ENCODE assay signal across 8 mouse cellular contexts in the genomic region with DNA sequence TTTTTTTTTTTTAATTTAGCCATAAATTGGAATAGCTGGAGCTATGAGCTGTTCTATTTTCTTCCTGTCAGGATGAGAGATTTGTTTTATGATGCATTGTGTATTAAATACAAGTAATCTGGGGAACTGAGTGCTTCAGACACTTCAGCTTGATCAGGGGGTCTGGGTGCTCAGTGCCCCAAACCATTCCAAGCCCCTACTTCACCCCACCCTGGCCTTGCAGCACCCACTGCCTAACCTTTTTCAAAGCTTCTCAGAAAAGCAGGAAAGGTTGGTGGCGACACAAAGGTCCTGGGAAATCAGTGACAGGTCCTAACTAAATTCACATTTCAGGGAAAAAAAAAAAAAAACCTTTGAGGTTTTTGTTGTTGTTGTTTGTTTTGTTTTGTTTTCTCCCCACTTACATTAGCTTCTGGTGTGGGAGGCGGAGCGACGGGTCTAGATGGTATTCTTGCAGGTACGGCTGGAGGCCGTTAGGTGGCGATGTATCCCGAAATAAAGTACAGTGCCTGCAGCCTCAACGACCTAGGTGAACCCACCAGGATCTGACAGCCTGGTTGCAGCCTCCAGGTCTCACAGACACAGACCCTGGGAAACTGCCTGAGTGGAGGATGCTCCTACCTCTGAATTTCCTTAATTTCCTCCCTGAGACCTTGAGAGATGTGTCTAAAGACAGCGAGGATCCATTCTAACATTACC.
DNase-seq lines count a peak whose midpoint lies in the region; ATAC-seq lines count a peak whose summit lies in the region.

No protein-coding gene starts in this region.

- peak; percentile 57 for DNase-seq in ovary, postnatal 36 days (ENCODE audit: low spot score)
- DNase-seq in ovary, postnatal 10 days (ENCODE audit: low spot score), result no peak
- DNase-seq in embryonic facial prominence, embryonic 10.5 days (ENCODE audit: low spot score), result peak; percentile 80
- peak; percentile 81 for DNase-seq in heart, embryonic 10.5 days (ENCODE audit: low spot score)
- DNase-seq in neural tube, embryonic 11.5 days (ENCODE audit: low spot score), result peak; percentile 78
- DNase-seq in urinary bladder, postnatal 14 days (ENCODE audit: low spot score), result peak; percentile 75

- H3K4me2 ChIP-seq in kidney, embryonic 14.5 days (replicated peaks; ENCODE audit: low read depth, low read length), result no peak overlapping the region
- 0 out of 2 replicates have a peak overlapping the region, but pooled peaks have one; percentile 5 for H3K4me2 ChIP-seq in limb, embryonic 15.5 days
- no peak overlapping the region for H3K4me2 ChIP-seq in neural tube, embryonic 11.5 days (ENCODE audit: low read depth)

- H3K4me1 ChIP-seq in embryonic facial prominence, embryonic 10.5 days, result peaks cover 84% of the 10 kb centered on the region
- H3K4me1 ChIP-seq in heart, embryonic 10.5 days, result peaks cover 15% of the 10 kb centered on the region
- peaks cover 22% of the 10 kb centered on the region for H3K4me1 ChIP-seq in kidney, embryonic 14.5 days (ENCODE audit: control insufficient read depth, insufficient read depth, low read length)
- peaks cover 18% of the 10 kb centered on the region for H3K4me1 ChIP-seq in limb, embryonic 15.5 days
- peaks cover 5% of the 10 kb centered on the region; the same call in 1 of the 2 replicates for H3K4me1 ChIP-seq in neural tube, embryonic 11.5 days (ENCODE audit: control insufficient read depth, insufficient read depth, low read length)

- H3K27me3 ChIP-seq in embryonic facial prominence, embryonic 10.5 days (replicated peaks; ENCODE audit: low read depth, poor library complexity, severe bottlenecking), result peaks cover 14% of the 10 kb centered on the region; the same call in 1 of the 2 replicates
- no peaks in the 10 kb centered on the region for H3K27me3 ChIP-seq in heart, embryonic 10.5 days (ENCODE audit: insufficient read depth, poor library complexity, severe bottlenecking)
- H3K27me3 ChIP-seq in kidney, embryonic 14.5 days (ENCODE audit: control insufficient read depth, insufficient read depth, low read length), result no peaks in the 10 kb centered on the region
- H3K27me3 ChIP-seq in limb, embryonic 15.5 days, result no peaks in the 10 kb centered on the region
- H3K27me3 ChIP-seq in neural tube, embryonic 11.5 days (ENCODE audit: control insufficient read depth, insufficient read depth, low read length), result no peaks in the 10 kb centered on the region

- H3K4me3 ChIP-seq in embryonic facial prominence, embryonic 10.5 days, result no peak overlapping the region
- no peak overlapping the region for H3K4me3 ChIP-seq in heart, embryonic 10.5 days
- no peak overlapping the region for H3K4me3 ChIP-seq in kidney, embryonic 14.5 days (ENCODE audit: low read length)
- H3K4me3 ChIP-seq in limb, embryonic 15.5 days, result no peak overlapping the region
- no peak overlapping the region for H3K4me3 ChIP-seq in neural tube, embryonic 11.5 days (ENCODE audit: low read depth, low read length)

- no peak overlapping the region for H3K9ac ChIP-seq in kidney, embryonic 14.5 days (ENCODE audit: low read depth, low read length)
- H3K9ac ChIP-seq in limb, embryonic 15.5 days, result no peak overlapping the region
- H3K9ac ChIP-seq in neural tube, embryonic 11.5 days (ENCODE audit: low read length), result no peak overlapping the region

- H3K36me3 ChIP-seq in embryonic facial prominence, embryonic 10.5 days (replicated peaks), result no peaks in the 10 kb centered on the region
- H3K36me3 ChIP-seq in heart, embryonic 10.5 days, result no peaks in the 10 kb centered on the region
- H3K36me3 ChIP-seq in kidney, embryonic 14.5 days (ENCODE audit: control insufficient read depth, insufficient read depth, low read length), result no peaks in the 10 kb centered on the region
- H3K36me3 ChIP-seq in limb, embryonic 15.5 days, result no peaks in the 10 kb centered on the region
- no peaks in the 10 kb centered on the region for H3K36me3 ChIP-seq in neural tube, embryonic 11.5 days (ENCODE audit: control insufficient read depth, insufficient read depth, low read length)

- no peaks in the 10 kb centered on the region for H3K9me3 ChIP-seq in embryonic facial prominence, embryonic 10.5 days
- no peaks in the 10 kb centered on the region for H3K9me3 ChIP-seq in heart, embryonic 10.5 days
- no peaks in the 10 kb centered on the region for H3K9me3 ChIP-seq in kidney, embryonic 14.5 days (ENCODE audit: control insufficient read depth, low read length)
- H3K9me3 ChIP-seq in limb, embryonic 15.5 days, result no peaks in the 10 kb centered on the region
- no peaks in the 10 kb centered on the region for H3K9me3 ChIP-seq in neural tube, embryonic 11.5 days (ENCODE audit: control insufficient read depth, low read length)

- 8% methylated on average over 10 of the region's 10 CpGs for WGBS in embryonic facial prominence, embryonic 10.5 days
- WGBS in heart, embryonic 10.5 days, result 9% methylated on average over 10 of the region's 10 CpGs
- WGBS in kidney, embryonic 14.5 days, result 8% methylated on average over 10 of the region's 10 CpGs
- WGBS in limb, embryonic 15.5 days, result 11% methylated on average over 10 of the region's 10 CpGs
- WGBS in neural tube, embryonic 11.5 days, result 9% methylated on average over 10 of the region's 10 CpGs

- ATAC-seq in kidney, embryonic 14.5 days (ENCODE audit: low FRiP score, low TSS enrichment), result peak; percentile 59; the same call in 1 of the 2 replicates
- ATAC-seq in limb, embryonic 15.5 days (ENCODE audit: insufficient number of reproducible peaks, low FRiP score, low TSS enrichment, low read depth), result no peak
- ATAC-seq in neural tube, embryonic 11.5 days (ENCODE audit: insufficient read depth, low FRiP score, low TSS enrichment), result 0 out of 2 replicates have a peak, but pooled peaks have one; percentile 43

- H3K27ac ChIP-seq in embryonic facial prominence, embryonic 10.5 days (replicated peaks), result peak overlapping the region; percentile 51; the same call in 1 of the 2 replicates
- H3K27ac ChIP-seq in heart, embryonic 10.5 days, result no peak overlapping the region
- H3K27ac ChIP-seq in kidney, embryonic 14.5 days (ENCODE audit: low read depth, low read length), result no peak overlapping the region
- no peak overlapping the region for H3K27ac ChIP-seq in limb, embryonic 15.5 days
- no peak overlapping the region for H3K27ac ChIP-seq in neural tube, embryonic 11.5 days (ENCODE audit: low read depth, low read length)
